In genomic region chr14:76153828-76154227, GRCm38 (mm10) we compare ENCODE assay signal across 11 mouse cellular contexts. TPM values are rescaled to one million over a fixed set of nuclear protein-coding genes. Genes with fewer than 3 reads are reported as not detected.
DNase-seq lines count a peak whose midpoint lies in the region; ATAC-seq and TF ChIP-seq lines count a peak whose summit lies in the region.
"Had no signal": no experiment of that assay in that cellular context is flagged by ENCODE, and none has a peak within 500 bp of the region (broad histone marks: within the 10 kb centered on the region; RNA-seq: fewer than 3 reads in every experiment).

No protein-coding gene starts in this region.

- no peak for TF ChIP-seq CTCF in MEL (IDR thresholded peaks at IDR 0.05 in 2 of 3, conservative IDR thresholded peaks at IDR 0.05 in 1 of 3; ENCODE audit: control insufficient read depth in 1 of 3, insufficient read depth in 1 of 3, low read depth in 2 of 3, low read length in 3 of 3, poor library complexity in 1 of 3, severe bottlenecking in 1 of 3)

- TF ChIP-seq RAD21 in MEL (IDR thresholded peaks at IDR 0.05; ENCODE audit: low read depth, low read length): no peak

- H3K9me3 ChIP-seq in hindbrain, embryonic 10.5 days: no peaks in the 10 kb centered on the region
- H3K9me3 ChIP-seq in hindbrain, embryonic 13.5 days: no peaks in the 10 kb centered on the region
- no peaks in the 10 kb centered on the region for H3K9me3 ChIP-seq in MEL (replicated peaks; ENCODE audit: insufficient read depth, low read length)
- no peaks in the 10 kb centered on the region for H3K9me3 ChIP-seq in midbrain, embryonic 14.5 days (ENCODE audit: control insufficient read depth, low read length)
- H3K9me3 ChIP-seq: G1E had no signal

- TF ChIP-seq POLR2A in MEL (IDR thresholded peaks at IDR 0.05; ENCODE audit: control insufficient read depth in 1 of 2, insufficient read depth in 1 of 2, low read depth in 1 of 2, low read length in 2 of 2, poor library complexity in 1 of 2): no peak

- ATAC-seq in hindbrain, embryonic 13.5 days (ENCODE audit: low FRiP score): no peak
- no peak for ATAC-seq in midbrain, embryonic 14.5 days (ENCODE audit: low FRiP score, low TSS enrichment)

- TF ChIP-seq EP300 in MEL (IDR thresholded peaks at IDR 0.05; ENCODE audit: low read depth in 1 of 2, low read length in 2 of 2): no peak

- H3K79me2 ChIP-seq in MEL (ENCODE audit: control insufficient read depth, insufficient read depth, low read length, poor library complexity): no peaks in the 10 kb centered on the region; the same call in 1 of the 2 replicates

- H3K27ac ChIP-seq in hindbrain, embryonic 10.5 days: no peak overlapping the region; the same call in 1 of the 2 replicates
- no peak overlapping the region for H3K27ac ChIP-seq in hindbrain, embryonic 13.5 days
- H3K27ac ChIP-seq in MEL (ENCODE audit: control insufficient read depth, low read depth, low read length): no peak overlapping the region
- no peak overlapping the region for H3K27ac ChIP-seq in midbrain, embryonic 14.5 days (replicated peaks; ENCODE audit: low read depth, low read length)
- H3K27ac ChIP-seq: macrophage had no signal

- 20% methylated on average over 6 of the region's 6 CpGs for WGBS in hindbrain, embryonic 10.5 days
- WGBS in hindbrain, embryonic 13.5 days: 29% methylated on average over 4 of the region's 6 CpGs
- WGBS in midbrain, embryonic 14.5 days: 21% methylated on average over 6 of the region's 6 CpGs

- H3K9ac ChIP-seq in hindbrain, embryonic 13.5 days: no peak overlapping the region
- peak overlapping the region; percentile 56 for H3K9ac ChIP-seq in MEL (ENCODE audit: control insufficient read depth, low read depth, low read length, poor library complexity, severe bottlenecking)
- no peak overlapping the region for H3K9ac ChIP-seq in midbrain, embryonic 14.5 days (replicated peaks; ENCODE audit: low read length)

- peak overlapping the region; percentile 84; the same call in 1 of the 2 replicates for H3K4me3 ChIP-seq in hindbrain, embryonic 10.5 days
- H3K4me3 ChIP-seq in hindbrain, embryonic 13.5 days: no peak overlapping the region
- peak overlapping the region in 1 of 2 experiments; percentile 62; a peak in 2 of 4 replicates for H3K4me3 ChIP-seq in MEL (ENCODE audit: control insufficient read depth in 1 of 2, insufficient read depth in 1 of 2, low read depth in 2 of 2, low read length in 2 of 2)
- H3K4me3 ChIP-seq in midbrain, embryonic 14.5 days (replicated peaks; ENCODE audit: low read depth, low read length): no peak overlapping the region

- no peaks in the 10 kb centered on the region for H3K36me3 ChIP-seq in hindbrain, embryonic 10.5 days
- H3K36me3 ChIP-seq in hindbrain, embryonic 13.5 days: no peaks in the 10 kb centered on the region
- peaks cover 0 to 17% of the 10 kb centered on the region in 2 experiments; a peak in 2 of 4 replicates for H3K36me3 ChIP-seq in MEL (ENCODE audit: control insufficient read depth in 1 of 2, insufficient read depth in 2 of 2, low read length in 2 of 2)
- H3K36me3 ChIP-seq in midbrain, embryonic 14.5 days (ENCODE audit: control insufficient read depth, insufficient read depth, low read length): no peaks in the 10 kb centered on the region
- H3K36me3 ChIP-seq: G1E had no signal

- no peaks in the 10 kb centered on the region for H3K27me3 ChIP-seq in hindbrain, embryonic 10.5 days (ENCODE audit: insufficient read depth, poor library complexity, severe bottlenecking)
- H3K27me3 ChIP-seq in hindbrain, embryonic 13.5 days: no peaks in the 10 kb centered on the region
- H3K27me3 ChIP-seq in MEL (ENCODE audit: control insufficient read depth in 1 of 2, insufficient read depth in 2 of 2, low read length in 2 of 2): no peaks in the 10 kb centered on the region
- H3K27me3 ChIP-seq in midbrain, embryonic 14.5 days (ENCODE audit: control insufficient read depth, insufficient read depth, low read length): no peaks in the 10 kb centered on the region

- no peak overlapping the region for H3K4me2 ChIP-seq in hindbrain, embryonic 13.5 days
- H3K4me2 ChIP-seq in midbrain, embryonic 14.5 days (ENCODE audit: low read length): peak overlapping the region; percentile 69

- H3K4me1 ChIP-seq in hindbrain, embryonic 10.5 days (replicated peaks): peaks cover 38% of the 10 kb centered on the region
- H3K4me1 ChIP-seq in hindbrain, embryonic 13.5 days (replicated peaks): peaks cover 15% of the 10 kb centered on the region
- peaks cover 7 to 34% of the 10 kb centered on the region in 2 experiments for H3K4me1 ChIP-seq in MEL (ENCODE audit: control insufficient read depth in 1 of 2, insufficient read depth in 2 of 2, low read length in 2 of 2)
- H3K4me1 ChIP-seq in midbrain, embryonic 14.5 days (ENCODE audit: control insufficient read depth, insufficient read depth, low read length): peaks cover 4% of the 10 kb centered on the region; the same call in 1 of the 2 replicates

- DNase-seq in hindbrain, embryonic 10.5 days (ENCODE audit: low spot score): no peak
- peak; percentile 20 for DNase-seq in MEL (ENCODE audit: low read depth, low spot score)
- DNase-seq in induced T-regulatory cell, adult 2 months (ENCODE audit: low read depth): peak; percentile 33
- no peak for DNase-seq in midbrain, embryonic 14.5 days
- DNase-seq in thymus, postnatal 36 days: no peak
- DNase-seq in adrenal gland, postnatal 4 days (ENCODE audit: low spot score in 2 of 2): no peak
- DNase-seq: gastrocnemius, adult 2 months; spleen, adult 18-20 months had no signal

TF ChIP-seq in MEL, 35 proteins besides CTCF, POLR2A, EP300 and RAD21:
- peak; percentile 5; the same call in 1 of the 2 replicates for TF ChIP-seq MXI1 (IDR thresholded peaks at IDR 0.05; ENCODE audit: low read depth, low read length)
- no peak for TF ChIP-seq POLR2AphosphoS5 (IDR thresholded peaks at IDR 0.05; ENCODE audit: borderline replicate concordance, low read depth, low read length)
- TF ChIP-seq BHLHE40 (IDR thresholded peaks at IDR 0.05; ENCODE audit: borderline replicate concordance, low read depth, low read length): peak; percentile 56; the same call in 1 of the 2 replicates
- no peak for TF ChIP-seq UBTF (IDR thresholded peaks at IDR 0.05; ENCODE audit: borderline replicate concordance, insufficient read depth, low read depth, low read length)
- TF ChIP-seq MYB (IDR thresholded peaks at IDR 0.05; ENCODE audit: low read depth, low read length): no peak
- TF ChIP-seq ETS1 (IDR thresholded peaks at IDR 0.05; ENCODE audit: low read depth, low read length): no peak
- TF ChIP-seq ZMIZ1 (IDR thresholded peaks at IDR 0.05; ENCODE audit: low read depth, low read length): no peak
- TF ChIP-seq E2F4 (IDR thresholded peaks at IDR 0.05; ENCODE audit: borderline replicate concordance, low read depth, low read length): no peak
- no peak for TF ChIP-seq KAT2A (conservative IDR thresholded peaks at IDR 0.05; ENCODE audit: low read depth, low read length)
- no peak for TF ChIP-seq JUND (IDR thresholded peaks at IDR 0.05; ENCODE audit: low read depth, low read length)
- no peak for TF ChIP-seq TAL1 (IDR thresholded peaks at IDR 0.05; ENCODE audit: low read length)
- no peak for TF ChIP-seq TBP (IDR thresholded peaks at IDR 0.05; ENCODE audit: low read depth, low read length)
- no peak for TF ChIP-seq ZC3H11A (IDR thresholded peaks at IDR 0.05; ENCODE audit: low read depth, low read length)
- 0 out of 2 replicates have a peak, but pooled peaks have one; percentile 9 for TF ChIP-seq USF1 (IDR thresholded peaks at IDR 0.05; ENCODE audit: low read depth, low read length)
- no peak for TF ChIP-seq ZNF384 (IDR thresholded peaks at IDR 0.05; ENCODE audit: low read depth, low read length)
- no peak for TF ChIP-seq ELF1 (IDR thresholded peaks at IDR 0.05; ENCODE audit: low read depth, low read length)
- no peak for TF ChIP-seq CHD2 (IDR thresholded peaks at IDR 0.05; ENCODE audit: low read length)

RNA-seq across cellular contexts. Expression of gene Nufip1, which starts 43.1 kb away (rescaled TPM):
- polyA plus RNA-seq in hindbrain, embryonic 10.5 days (2016; fragmentation: Nextera tagmentation; extraction: Ambion mirVana): 17.5 and 19.4 TPM in 2 replicates
- polyA plus RNA-seq in hindbrain, embryonic 13.5 days (2015; fragmentation: Nextera tagmentation; extraction: Ambion mirVana): 14.7 and 15.6 TPM in 2 replicates
- total RNA-seq in MEL (2012; rRNA removed): 15.4 and 20.6 TPM in 2 replicates
- polyA plus RNA-seq in MEL (2012; ENCODE audit: insufficient read depth in 1 of 2, insufficient read length in 2 of 2, low read depth in 1 of 2, low replicate concordance in 2 of 2, missing spikeins in 1 of 2): 10 to 100 TPM; 21.6 to 36.5 TPM
- 12.3 and 14.2 TPM in 2 replicates for polyA plus RNA-seq in midbrain, embryonic 14.5 days (2014; fragmentation: Nextera tagmentation; extraction: Ambion mirVana)
- total RNA-seq in adrenal gland, postnatal 4 days (2021): 10 to 100 TPM; 11.9 to 12.5 TPM

RNA-seq across cellular contexts. Expression of gene Gpalpp1, which starts 43.3 kb away (rescaled TPM):
- polyA plus RNA-seq in hindbrain, embryonic 10.5 days (2016; fragmentation: Nextera tagmentation; extraction: Ambion mirVana): 13.1 and 16.4 TPM in 2 replicates
- 12.7 and 13.2 TPM in 2 replicates for polyA plus RNA-seq in hindbrain, embryonic 13.5 days (2015; fragmentation: Nextera tagmentation; extraction: Ambion mirVana)
- 16.3 and 18.9 TPM in 2 replicates for total RNA-seq in MEL (2012; rRNA removed)
- polyA plus RNA-seq in MEL (2012; ENCODE audit: insufficient read depth in 1 of 2, insufficient read length in 2 of 2, low read depth in 1 of 2, low replicate concordance in 2 of 2, missing spikeins in 1 of 2): 10 to 100 TPM in 1 of 2 experiments, not detected in 1; 18.3 TPM
- polyA plus RNA-seq in midbrain, embryonic 14.5 days (2014; fragmentation: Nextera tagmentation; extraction: Ambion mirVana): 10.3 and 16.2 TPM in 2 replicates
- 10 to 100 TPM; 24.2 to 24.8 TPM for total RNA-seq in adrenal gland, postnatal 4 days (2021)

Comparison
In these comparisons a context has a peak if more than half of its experiments do, and no peak if none do; other contexts are left out.
1. DNase-seq: peak in MEL (single experiment) and induced T-regulatory cell, adult 2 months (single experiment); none in hindbrain, embryonic 10.5 days (single experiment), midbrain, embryonic 14.5 days (single experiment), thymus, postnatal 36 days (0 of 2) and adrenal gland, postnatal 4 days (0 of 2).